Mouse (Mus musculus) heart, postnatal 0 days (tissue): ENCODE results near the gene Pipox.

Source experiments
- CTCF ChIP-seq: IDR thresholded peaks from 2 replicates; pipeline ENCODE4 v1.5.1; 2016; ENCODE audit warnings: antibody characterized with exemption, control low read depth, low read depth
- EP300 ChIP-seq: IDR thresholded peaks from 2 replicates; pipeline ENCODE4 v1.6.1; 2016; ENCODE audit warnings: antibody characterized with exemption, low read depth

- TF ChIP-seq CTCF (no peak), EP300 (no peak)
These were observed 42.3 kb downstream of the Pipox start for GRCm38 (mm10) chr11:77851483-77852010.
